Mouse (Mus musculus): ENCODE data around the gene Fat3.

DNA sequence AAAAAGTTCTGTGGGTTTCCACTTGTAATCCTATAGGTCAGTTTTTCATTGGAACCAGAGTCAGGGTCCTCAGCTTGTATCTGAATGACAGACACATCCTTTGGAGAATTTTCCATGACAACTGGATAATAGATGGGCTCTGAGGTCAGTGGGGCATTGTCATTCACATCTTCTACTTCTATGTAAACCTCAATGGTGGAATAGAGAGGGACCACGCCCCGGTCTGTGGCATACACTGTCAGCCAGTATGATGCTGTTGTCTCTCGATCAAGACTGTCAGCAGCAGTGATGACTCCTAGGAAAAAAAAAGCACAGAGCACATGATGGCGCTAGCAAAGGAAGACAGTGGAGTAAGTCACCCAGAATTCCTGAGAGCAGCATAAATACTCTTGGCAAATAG is 254.3 kb downstream of the Fat3 start:
- TF ChIP-seq ZNF384 (IDR thresholded peaks at IDR 0.05; ENCODE audit: low read depth, low read length) (no peak), MAFK (IDR thresholded peaks at IDR 0.05; ENCODE audit: insufficient read depth, low read depth, low read length) (no peak), HCFC1 (IDR thresholded peaks at IDR 0.05; ENCODE audit: borderline replicate concordance, insufficient read depth, low read length) (no peak), CHD2 (IDR thresholded peaks at IDR 0.05; ENCODE audit: low read depth, low read length) (no peak), ZC3H11A (IDR thresholded peaks at IDR 0.05; ENCODE audit: borderline replicate concordance, low read depth, low read length) (no peak)

Measured in ES-E14 (cell line).